Mouse (Mus musculus) yolk sac, embryonic 10.5 days (tissue): ENCODE results near the gene Mns1.
A peak's percentile ranks its signal among the peaks of the same experiment; 100 is the strongest.

Experiments used
- DNase-seq: peaks from one replicate; pipeline ENCODE4 v3.0.0-alpha.2; 2017; ENCODE audit warnings: low spot score

Gene Mns1

DNA sequence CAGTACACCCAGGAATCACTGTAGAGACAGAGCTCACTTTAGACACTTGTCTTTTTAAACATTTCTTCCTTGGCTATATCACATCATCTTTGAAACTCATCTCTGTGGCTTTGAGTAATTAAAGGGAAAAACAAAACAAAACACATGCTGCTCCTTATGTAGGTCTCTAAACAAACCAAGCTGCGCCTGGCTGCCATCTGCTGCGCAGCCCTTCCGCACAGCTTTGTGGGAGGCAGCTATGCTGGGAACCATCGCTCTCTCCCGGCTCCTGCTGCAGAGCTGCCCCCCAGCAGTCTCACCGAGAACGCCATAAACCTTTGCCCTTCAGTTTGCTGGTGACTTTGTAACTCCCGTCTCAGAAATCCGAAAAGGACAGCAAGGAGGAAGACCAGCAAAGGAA lies 37.7 kb downstream of the Mns1 start:
- no peak for DNase-seq

DNA sequence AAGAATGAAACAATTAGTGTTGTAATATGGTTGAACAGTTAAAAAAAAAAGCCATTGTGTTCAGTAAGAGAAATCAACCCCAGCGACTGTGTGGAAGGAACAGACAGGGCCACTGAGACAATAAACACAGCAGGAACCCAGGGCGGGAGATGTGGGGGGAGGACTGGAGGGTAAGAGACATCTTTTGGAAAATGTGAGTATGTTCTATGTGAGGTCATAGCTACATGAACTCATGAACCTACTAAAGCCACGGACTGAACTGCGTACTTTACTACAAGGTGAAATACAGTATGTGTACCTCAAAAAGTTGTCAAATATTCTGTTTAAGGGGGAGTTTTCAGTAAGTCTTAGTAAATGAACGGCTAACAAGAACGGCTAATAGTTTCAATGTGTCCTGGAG lies 39.5 kb downstream of the Mns1 start:
- no peak for DNase-seq

DNA sequence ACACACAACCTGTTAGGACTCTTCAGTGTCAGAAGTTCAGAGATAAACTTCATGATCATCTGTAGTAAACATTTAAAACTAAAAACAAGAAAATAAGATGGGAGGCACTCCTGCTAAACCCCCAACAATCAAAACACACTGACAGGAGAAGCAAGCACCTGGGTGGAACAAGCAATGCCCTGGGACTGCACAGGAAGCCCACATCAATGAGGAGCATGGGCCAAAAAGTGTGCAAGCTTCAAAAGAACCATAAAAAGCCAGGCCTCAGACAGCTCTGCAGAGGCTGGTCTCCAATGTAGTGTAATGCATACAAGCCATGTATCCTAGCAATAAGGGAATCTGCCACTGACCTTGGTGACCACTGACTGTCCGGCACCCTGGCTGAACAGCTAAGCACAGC lies 41.5 kb downstream of the Mns1 start:
- DNase-seq, result no peak

DNA sequence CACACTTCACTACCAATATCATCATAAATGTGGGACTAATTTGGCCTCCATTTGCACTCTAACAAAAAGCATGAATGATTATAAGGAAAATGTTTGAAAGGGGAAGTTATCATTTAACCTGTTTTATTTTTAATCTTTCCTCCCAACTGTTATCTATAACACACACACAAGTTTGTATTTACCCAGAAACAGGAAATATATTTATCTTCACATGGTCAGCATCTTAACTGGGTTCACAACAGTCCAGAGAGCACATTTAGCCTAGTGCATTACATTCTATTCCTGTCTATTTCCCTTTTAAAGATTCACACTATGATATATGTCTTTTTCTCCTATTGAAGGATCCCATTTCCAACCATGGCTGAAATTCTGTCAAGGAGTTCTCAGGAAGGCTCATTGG lies 50.7 kb downstream of the Mns1 start:
- no peak for DNase-seq

DNA sequence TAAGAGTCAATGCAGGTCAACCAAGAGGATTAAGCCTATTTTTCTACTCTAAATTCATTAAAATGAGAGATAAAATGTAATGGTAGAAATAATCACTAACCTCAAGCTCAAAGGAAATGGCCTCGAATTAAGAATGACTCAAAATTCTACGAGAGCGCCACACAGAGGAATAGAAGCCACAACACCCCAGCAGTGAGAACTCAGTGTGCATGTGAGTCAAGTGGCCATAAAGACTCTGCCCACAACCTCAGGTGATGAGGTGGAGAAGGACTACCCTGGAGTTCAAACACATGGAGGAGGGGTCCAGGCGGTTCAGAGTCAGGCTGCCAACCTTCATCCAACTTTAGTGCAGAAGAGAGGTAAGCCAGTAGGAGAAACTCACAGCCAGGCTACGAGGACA lies 51.3 kb downstream of the Mns1 start:
- DNase-seq, result no peak

DNA sequence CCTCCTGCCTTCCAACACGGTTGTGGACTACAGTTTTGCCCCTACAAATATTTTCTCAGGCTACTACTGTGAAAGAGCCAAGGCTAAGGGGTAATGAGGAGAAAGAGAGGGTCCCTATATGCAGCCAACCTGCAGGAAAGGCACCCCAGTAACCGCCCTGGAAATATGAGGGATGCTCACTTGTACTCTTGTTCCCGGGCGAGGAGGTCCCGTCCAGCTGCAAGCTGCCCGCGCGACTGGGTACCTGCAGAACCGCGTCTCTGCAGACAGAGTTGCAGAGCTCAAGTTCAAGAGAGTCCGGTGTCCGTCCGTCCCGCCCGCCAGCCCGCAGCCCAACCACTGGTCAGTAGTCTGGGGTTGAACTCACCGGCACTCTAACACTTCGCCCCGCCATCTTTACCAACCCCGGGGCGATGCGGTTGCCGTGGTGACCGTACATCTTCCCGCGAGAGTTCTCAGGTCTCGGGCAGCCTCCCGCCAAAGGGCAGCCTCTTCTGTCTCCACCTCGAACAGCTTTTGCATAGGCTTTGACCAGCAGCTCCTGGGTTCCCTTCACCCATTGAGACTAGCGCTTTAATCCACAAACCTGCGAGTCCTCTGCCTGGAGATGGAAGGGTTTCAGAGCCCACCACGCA lies 53.9 kb downstream of the Mns1 start:
- peak; percentile 91 for DNase-seq

DNA sequence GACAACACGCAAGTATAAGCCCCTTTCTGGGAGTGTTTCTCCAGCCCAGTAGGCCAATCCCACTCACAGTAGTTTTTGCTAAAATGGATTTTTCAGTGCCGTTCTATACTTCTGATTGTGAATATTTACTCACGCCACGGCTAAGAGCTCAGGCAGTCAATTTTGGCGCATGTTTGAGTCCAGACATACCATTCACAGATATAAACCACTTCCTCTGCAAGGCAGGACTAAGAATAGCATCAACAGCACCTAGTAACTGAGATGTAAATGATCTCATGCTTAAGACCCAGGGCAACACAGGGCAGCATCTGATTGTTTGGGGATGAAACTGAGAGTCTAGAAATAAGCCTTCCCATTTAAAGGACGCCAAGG lies 54.4 kb downstream of the Mns1 start, which contains the start of gene Tex9:
Gene Tex9, minus strand, starts transcription at position 19 of the 372 bp plus-strand sequence.
- DNase-seq, result no peak

DNA sequence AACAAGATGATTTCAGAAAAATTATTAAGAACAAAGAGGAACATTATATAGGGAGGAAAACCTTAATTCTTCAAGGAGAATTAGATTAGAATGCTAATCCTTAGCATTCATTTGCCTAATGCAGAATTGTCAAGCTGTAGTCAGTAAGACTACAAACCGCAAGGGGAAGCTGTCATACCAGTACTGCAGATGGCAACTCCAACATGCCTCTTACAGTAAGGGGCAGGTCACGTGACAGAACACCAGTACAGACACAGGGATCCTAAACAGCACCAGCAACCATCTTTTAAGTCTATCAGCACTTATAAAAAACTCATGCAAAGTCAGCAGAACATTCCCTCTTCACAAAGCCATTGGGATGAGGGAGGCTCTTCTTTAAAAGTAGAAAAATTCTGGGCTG lies 55.7 kb downstream of the Mns1 start:
- no peak for DNase-seq

DNA sequence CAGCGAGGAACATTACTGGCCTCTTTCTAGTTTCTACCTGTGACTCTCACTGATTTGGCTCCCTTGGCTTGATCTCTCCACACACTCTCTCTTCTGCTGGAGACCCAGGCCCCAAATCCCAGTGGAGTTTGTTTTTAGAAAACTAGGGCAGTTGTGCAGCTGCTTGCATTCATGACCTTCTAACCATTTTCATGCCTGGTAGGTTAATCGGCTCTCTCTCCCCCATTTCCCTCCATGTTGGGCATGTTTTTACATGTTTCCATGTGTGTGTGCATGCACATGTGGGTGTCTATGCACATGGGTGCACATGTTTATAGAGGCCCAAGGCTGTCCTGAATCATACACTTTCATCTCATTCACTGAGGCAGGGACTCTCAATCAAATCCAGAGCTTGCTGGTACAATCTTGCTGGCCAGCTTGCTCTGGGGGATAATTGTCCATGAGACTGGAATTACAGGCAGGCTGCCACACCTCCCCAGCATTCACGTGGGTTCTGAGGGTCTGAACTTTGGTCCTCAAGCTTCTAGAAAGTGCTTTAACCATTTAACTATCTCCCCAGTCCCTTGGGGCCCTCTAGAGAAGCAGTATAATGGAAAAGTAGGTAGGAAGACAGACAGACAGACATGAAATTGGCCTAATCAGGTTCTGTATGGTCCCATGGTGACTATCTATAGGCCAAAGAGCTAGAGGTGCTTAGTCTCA lies 56.3 kb downstream of the Mns1 start:
- no peak for DNase-seq

DNA sequence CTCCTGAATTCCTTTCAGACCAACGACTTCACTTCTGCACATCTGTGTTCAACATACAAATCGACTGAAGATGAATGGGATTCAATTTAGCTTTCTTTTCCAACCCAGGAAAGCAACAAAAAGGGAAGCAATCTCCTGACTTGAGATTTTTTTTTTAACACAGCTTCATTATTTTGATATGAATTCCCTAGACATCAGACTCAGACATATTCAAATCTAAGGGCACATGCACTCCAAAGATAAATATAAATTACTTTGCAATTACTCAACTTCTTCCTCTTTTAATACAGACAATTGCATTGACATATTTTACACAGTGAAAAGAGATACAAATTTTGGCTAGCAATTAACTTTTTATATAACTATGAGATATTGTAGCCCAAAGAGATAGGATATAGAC lies 58.9 kb downstream of the Mns1 start:
- DNase-seq, result no peak

DNA sequence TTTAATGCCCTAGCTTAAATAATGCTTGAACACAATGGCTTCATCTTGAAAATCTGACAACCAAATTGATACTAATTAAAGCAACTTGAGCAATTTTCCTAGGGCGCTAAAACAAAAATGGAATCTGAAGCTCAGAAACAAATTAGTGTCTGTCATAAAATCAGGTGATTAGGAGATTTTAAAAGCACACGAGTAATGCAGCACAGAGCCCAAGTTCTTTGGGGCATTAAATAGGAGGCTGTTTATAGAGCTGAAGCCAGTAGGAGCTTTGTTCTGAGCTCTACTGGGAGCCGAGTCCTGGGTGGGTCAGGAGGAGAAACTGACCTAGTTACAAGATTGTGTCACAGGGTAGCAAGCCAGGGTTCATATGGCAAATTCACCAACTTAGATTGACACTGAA lies 59.4 kb downstream of the Mns1 start:
- no peak for DNase-seq
